Mouse (Mus musculus): ENCODE results near the gene Gm39115.
A peak's percentile ranks its signal among the peaks of the same experiment; 100 is the strongest.
"Not testable (repeated sequence)": the region's sequence is repeated elsewhere in the genome, so short reads cannot be mapped to it uniquely, and the experiment has no call there.

The Gm39115 gene

GRCm38 (mm10) chr7:142135934-142136333, at the start of gene Gm39115:
Gene Gm39115, minus strand, starts transcription at chr7:142136034.
- DNase-seq (ENCODE audit: low spot score): not testable (repeated sequence)

DNA sequence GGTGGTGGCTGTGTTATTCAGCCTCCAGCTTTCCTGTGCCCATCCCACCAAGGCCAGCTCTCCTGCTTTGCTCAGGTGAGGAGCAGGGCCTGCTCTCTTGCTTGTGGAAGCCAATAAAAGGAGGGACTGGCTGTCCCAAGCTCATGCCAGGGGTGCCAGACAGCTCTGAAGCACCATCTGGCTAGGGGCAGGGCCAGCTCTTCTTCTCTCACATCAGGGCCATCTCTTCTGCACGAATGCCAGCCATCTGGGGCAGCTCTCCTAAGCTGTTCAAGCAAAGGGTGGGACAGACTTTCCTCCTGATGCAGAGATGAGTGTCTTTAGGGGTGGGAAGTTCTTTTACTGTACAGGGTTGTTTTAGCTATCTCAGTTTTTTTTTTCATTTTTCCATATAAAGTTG, 45.2 kb upstream of the Gm39115 start:
- DNase-seq (ENCODE audit: low spot score): no peak

GRCm38 (mm10) chr7:142178685-142179084, 42.9 kb upstream of the Gm39115 start:
- DNase-seq (ENCODE audit: low spot score): no peak

DNA sequence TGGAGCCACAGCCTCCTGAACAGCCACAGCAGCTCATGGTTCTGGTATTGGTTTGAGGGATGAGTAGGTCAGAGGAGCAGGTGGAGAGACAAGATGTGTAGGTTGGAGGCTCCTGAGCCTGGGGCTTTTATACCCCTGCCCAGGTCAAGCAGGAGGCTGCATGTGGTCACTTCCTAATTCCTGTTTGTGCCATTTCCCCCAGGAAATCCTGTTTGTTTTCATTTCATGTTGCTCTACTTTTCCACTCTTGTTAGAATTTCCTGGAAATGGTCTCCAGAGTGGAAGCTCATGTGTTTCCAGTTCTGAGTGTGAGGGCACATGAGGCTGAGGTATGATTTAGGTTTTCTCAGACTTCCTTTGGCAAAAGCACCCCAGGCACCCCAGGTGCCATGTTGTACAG, 40.1 kb upstream of the Gm39115 start, which contains the start of gene Krtap5-2:
TSS of gene Krtap5-2 (minus strand) at position 101 of the 400 bp plus-strand sequence.
- DNase-seq (ENCODE audit: low spot score): not testable (repeated sequence)

DNA sequence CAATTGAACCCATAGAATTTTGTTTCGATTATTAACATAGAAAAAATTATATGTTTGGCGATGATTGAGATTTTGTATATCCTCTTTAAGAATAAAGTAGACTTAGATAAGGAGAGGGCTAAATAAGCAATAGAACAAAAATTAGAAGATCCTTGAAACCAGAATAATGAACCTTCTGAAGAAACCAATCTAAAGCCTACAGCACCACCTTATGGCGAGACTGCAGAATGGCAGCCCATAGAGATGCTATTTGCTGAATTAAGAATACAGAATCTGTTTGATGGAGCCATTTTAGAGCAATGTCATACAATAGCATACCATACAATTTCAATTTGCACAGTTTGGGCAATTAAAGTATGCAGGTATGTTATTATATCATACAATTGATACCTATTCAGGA, 34.0 kb upstream of the Gm39115 start:
- DNase-seq (ENCODE audit: low spot score): no peak

DNA sequence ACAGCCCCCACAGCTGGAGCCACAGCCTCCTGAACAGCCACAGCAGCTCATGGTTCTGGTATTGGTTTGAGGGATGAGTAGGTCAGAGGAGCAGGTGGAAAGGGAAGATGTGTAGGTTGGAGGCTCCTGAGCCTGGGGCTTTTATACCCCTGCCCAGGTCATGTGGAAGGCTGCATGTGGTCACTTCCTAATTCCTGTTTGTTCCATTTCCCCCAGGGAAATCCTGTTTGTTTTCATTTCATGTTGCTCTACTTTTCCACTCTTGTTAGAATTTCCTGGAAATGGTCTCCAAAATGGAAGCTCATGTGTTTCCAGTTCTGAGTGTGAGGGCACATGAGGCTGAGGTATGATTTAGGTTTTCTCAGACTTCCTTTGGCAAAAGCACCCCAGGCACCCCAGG, 29.8 kb upstream of the Gm39115 start, which contains the start of gene Gm4553:
TSS of gene Gm4553 (minus strand) at position 101 of the 400 bp plus-strand sequence.
- not testable (repeated sequence) for DNase-seq (ENCODE audit: low spot score)

- DNase-seq (ENCODE audit: low spot score): no peak
Observed at GRCm38 (mm10) chr7:142159366-142159765, 23.5 kb upstream of the Gm39115 start.

- DNase-seq (ENCODE audit: low spot score): not testable (repeated sequence)
Observed at GRCm38 (mm10) chr7:142157013-142157412, 21.2 kb upstream of the Gm39115 start, which contains the start of gene Gm29735. Gene Gm29735, minus strand, starts transcription at chr7:142157113.

DNA sequence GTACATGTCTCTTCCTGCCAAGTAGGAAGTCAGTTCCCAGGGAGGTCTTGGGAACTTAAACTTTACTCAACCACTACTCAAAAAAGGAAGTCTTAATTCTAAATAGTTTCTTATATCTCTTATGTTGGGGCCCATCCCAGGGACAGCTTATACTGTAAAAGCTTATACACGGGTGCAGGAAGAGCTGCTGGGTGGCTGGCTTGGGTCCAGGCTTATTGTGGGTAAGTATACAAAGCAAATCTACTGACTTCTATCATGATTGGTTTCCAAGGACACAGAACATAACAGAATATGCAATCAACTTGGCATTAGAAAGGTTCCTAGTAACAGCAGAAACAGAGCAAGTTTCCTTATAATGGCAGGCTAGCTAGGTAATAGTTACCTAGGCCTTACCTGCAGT, 19.5 kb upstream of the Gm39115 start:
- no peak for DNase-seq (ENCODE audit: low spot score)

DNA sequence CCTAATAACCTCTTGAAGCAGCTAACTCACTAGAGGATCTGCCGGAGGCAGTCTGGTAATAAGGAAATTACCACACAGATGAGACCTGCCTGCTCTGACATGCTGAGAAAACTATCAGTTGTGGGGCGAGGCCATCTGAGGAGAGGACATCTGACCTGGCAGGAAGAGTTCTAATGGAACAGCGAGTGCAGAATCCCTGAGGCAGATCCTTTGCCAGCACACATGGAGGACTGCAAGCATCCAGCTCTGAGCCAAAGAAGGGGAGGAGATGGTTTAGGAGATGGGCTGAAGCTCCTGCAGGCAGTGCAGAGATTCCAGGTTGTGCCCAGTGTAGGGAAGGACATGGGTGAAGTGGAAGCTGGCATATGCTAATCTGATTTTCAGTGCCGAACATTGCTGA, 16.4 kb upstream of the Gm39115 start:
- no peak for DNase-seq (ENCODE audit: low spot score)

GRCm38 (mm10) chr7:142148633-142149032, 12.8 kb upstream of the Gm39115 start:
- no peak for DNase-seq (ENCODE audit: low spot score)

- peak; percentile 43 for DNase-seq (ENCODE audit: low spot score)
Observed at GRCm38 (mm10) chr7:142146033-142146432, 10.2 kb upstream of the Gm39115 start.

DNA sequence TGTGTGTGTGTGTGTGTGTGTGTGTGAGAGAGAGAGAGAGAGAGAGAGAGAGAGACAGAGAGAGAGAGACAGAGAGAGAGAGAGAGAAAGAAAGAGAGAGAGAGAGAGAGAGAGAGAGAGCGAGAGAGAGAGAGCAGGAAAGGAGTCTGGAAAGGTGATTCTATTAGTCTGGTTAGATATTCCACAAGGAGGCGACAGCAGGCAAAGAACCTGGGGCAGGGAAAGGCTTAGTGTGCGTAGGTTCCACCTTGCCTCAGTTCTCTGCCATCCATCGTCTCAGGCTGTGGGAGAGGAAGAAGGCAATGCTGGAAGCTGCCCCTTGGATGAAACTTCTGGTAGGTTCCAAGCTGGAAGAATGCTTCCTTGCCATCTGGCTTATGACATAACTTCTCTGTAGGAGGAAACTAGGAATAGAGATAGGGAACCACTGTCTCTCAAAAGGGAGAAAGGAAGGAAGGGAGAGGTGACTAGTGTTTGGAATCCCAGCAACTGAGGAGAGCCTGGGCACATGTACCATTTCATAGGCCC, 9.6 kb upstream of the Gm39115 start:
- DNase-seq (ENCODE audit: low spot score): no peak

DNA sequence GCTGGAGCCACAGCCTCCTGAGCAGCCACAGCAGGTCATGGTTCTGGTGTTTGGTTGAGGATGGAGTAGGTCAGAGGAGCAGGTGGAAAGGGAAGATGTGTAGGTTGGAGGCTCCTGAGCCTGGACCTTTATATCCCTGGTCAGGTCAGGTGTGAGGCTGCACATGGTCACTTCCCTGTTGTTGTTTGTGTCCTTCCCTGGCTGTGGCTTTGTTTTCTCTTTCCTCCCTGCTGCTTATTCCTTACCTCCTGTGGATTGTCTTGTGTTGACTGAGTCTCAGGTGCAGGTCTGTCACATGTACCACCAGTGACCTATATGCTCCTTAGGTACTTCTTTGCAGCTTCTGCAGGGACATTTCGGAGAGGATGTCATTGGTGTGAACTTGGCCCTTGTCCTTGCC, 8.7 kb upstream of the Gm39115 start, which contains the start of gene Gm45337:
TSS of gene Gm45337 (minus strand) at position 101 of the 400 bp plus-strand sequence.
- DNase-seq (ENCODE audit: low spot score): no peak

- DNase-seq (ENCODE audit: low spot score): not testable (repeated sequence)
Observed at GRCm38 (mm10) chr7:142143506-142144010, 7.7 kb upstream of the Gm39115 start.

DNA sequence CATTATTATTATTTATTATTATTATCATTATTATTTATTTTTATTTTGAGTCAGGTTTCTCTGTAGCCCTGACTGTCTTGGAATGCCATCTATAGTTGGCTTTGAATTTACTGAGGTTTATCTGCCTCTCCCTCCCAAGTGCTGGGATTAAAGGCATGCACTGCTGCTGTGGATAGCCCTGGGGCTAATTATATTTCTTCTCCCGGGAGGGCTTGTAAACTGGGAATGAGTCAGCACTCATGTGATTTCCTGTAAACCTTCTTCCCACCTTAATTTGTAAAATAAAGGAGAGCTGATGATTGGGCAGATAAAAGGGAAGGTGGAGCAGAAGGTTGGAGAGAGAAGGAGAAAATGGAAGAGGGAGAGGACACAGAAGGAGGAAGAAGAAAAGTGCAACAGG, 4.9 kb upstream of the Gm39115 start:
- DNase-seq (ENCODE audit: low spot score): no peak

- no peak for DNase-seq (ENCODE audit: low spot score)
Observed at GRCm38 (mm10) chr7:142134206-142134995, 1.4 kb downstream of the Gm39115 start.

DNA sequence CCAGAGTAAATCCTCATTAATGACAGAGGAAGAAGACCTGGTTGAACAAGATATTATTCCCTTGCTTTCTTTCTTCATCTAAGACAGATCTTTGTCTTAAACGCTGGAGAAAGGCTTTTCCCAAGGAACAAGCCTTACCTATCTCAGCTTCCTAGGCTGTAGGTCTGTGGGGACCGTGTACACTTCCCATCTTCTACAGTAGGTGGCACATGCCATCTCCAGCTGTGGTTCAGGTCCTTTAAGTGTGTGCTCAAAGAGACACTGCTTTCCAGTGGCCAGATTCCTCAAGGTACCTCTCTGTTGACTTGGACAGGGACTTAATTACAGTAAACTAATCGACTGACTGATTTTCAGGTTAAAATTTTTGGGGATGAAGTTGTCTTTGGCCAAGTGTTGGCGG, 7.0 kb downstream of the Gm39115 start:
- DNase-seq (ENCODE audit: low spot score): no peak

GRCm38 (mm10) chr7:142120629-142121028, 15.2 kb downstream of the Gm39115 start, which contains the start of gene Gm45618:
Gene Gm45618, minus strand, starts transcription at chr7:142120729.
- not testable (repeated sequence) for DNase-seq (ENCODE audit: low spot score)

- DNase-seq (ENCODE audit: low spot score): no peak
Observed at GRCm38 (mm10) chr7:142119632-142120031, 16.2 kb downstream of the Gm39115 start.

GRCm38 (mm10) chr7:142104747-142105146, 31.1 kb downstream of the Gm39115 start:
- DNase-seq (ENCODE audit: low spot score): no peak

DNA sequence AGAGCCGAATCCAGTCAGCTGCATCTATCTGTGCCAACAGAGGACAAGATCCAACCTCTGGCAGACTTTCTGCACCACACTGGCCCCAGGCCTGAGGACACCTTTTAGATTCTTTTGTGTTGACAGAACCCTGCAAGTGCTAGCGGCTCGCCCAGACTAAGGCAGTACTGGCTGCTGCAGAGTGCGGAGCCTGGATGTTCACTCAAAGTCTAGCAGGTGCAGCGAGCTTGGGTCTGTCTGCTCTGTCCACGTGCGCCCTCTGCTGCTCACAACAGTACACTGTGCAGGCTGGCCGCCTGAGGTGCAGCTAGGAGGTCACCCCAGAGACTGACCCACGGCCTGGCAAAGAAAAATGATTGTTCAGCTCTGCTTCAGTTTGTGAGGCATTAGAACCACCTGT, 38.1 kb downstream of the Gm39115 start:
- peak; percentile 75 for DNase-seq (ENCODE audit: low spot score)

DNA sequence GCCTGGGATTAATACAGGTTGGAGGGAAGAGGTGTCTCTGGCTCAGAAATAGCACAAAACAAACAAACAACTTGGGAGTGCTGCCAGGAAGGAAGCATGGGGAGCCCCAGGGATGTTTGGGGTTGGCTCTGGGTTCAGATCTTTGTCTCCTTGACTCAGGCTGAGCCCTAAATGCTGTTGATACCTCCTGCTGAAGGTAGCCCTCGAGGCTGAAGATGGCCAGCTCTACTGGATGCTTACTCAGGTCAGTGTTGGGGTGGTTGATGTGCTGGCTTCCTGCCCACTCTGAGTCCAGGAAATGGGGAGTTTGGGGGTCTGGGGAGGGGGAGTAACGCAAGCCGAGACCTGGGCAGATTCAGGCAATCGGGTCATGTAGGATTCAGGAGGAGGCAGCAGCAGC, 39.1 kb downstream of the Gm39115 start:
- DNase-seq (ENCODE audit: low spot score): no peak

Data from urinary bladder, postnatal 25 days (tissue).